Mouse (Mus musculus) T-helper 17 cell (primary cell): ENCODE data around the gene Cabp4.

ENCODE experiments used
- in situ Hi-C, 2 experiments: fragments of 300-600 bp; cut with MboI, MseI; formaldehyde crosslinking; loops; 1 replicate in 1 of 2; 2 replicates in 1 of 2; pipeline ENCODE4 v1.15.1; 2025; ENCODE audit warnings: high pct_unique_total_duplicates in 2 of 2

The Cabp4 gene

GRCm38 (mm10) chr19:4166678-4167476 is 23.0 kb upstream of the Cabp4 start:
- in situ Hi-C loops: no loop called here

GRCm38 (mm10) chr19:4164721-4165120 is 20.9 kb upstream of the Cabp4 start:
- in situ Hi-C loops: no loop called here

- in situ Hi-C loops: no loop called here
Observed at GRCm38 (mm10) chr19:4164100-4164499, 20.3 kb upstream of the Cabp4 start.

GRCm38 (mm10) chr19:4163543-4163887 is 19.7 kb upstream of the Cabp4 start:
- in situ Hi-C loops: no loop called here

- in situ Hi-C loops: no loop called here
Observed at GRCm38 (mm10) chr19:4162646-4163542, 19.1 kb upstream of the Cabp4 start, which contains the start of gene Rps6kb2. Rps6kb2 (minus strand) TSS chr19:4163354.

GRCm38 (mm10) chr19:4159049-4159448 is 15.2 kb upstream of the Cabp4 start:
- in situ Hi-C loops: no loop called here

- in situ Hi-C loops: no loop called here
Observed at GRCm38 (mm10) chr19:4156771-4157170, 12.9 kb upstream of the Cabp4 start.

GRCm38 (mm10) chr19:4156073-4156579 is 12.3 kb upstream of the Cabp4 start:
- in situ Hi-C loops: no loop called here

GRCm38 (mm10) chr19:4155223-4156072 is 11.6 kb upstream of the Cabp4 start:
- in situ Hi-C loops: no loop called here

- in situ Hi-C loops: loop anchor here in 1 of 2 experiments (5.0 kb wide), 1 partner anchor 57 kb away; the partner anchor contains the start of genes Cdk2ap2 and Pitpnm1
Observed at GRCm38 (mm10) chr19:4154437-4155222, 10.8 kb upstream of the Cabp4 start.

GRCm38 (mm10) chr19:4153232-4153654 is 9.4 kb upstream of the Cabp4 start, which contains the start of gene Ptprcap:
Ptprcap (plus strand) TSS chr19:4153604.
- in situ Hi-C loops: loop anchor here in 1 of 2 experiments (5.0 kb wide), 1 partner anchor 56 kb away; the partner anchor contains the start of genes Cdk2ap2 and Pitpnm1

- in situ Hi-C loops: loop anchor here in 1 of 2 experiments (5.0 kb wide), 1 partner anchor 55 kb away; the partner anchor contains the start of genes Cdk2ap2 and Pitpnm1
Observed at GRCm38 (mm10) chr19:4152445-4153231, 8.8 kb upstream of the Cabp4 start.

GRCm38 (mm10) chr19:4151898-4152297 is 8.1 kb upstream of the Cabp4 start:
- in situ Hi-C loops: loop anchor here in 1 of 2 experiments (5.0 kb wide), 1 partner anchor 55 kb away; the partner anchor contains the start of genes Cdk2ap2 and Pitpnm1

- in situ Hi-C loops: loop anchor here in 1 of 2 experiments (5.0 kb wide), 1 partner anchor 54 kb away; the partner anchor contains the start of genes Cdk2ap2 and Pitpnm1
Observed at GRCm38 (mm10) chr19:4151488-4151860, 7.6 kb upstream of the Cabp4 start.

GRCm38 (mm10) chr19:4150567-4151487 is 7.0 kb upstream of the Cabp4 start:
- in situ Hi-C loops: loop anchor here in 1 of 2 experiments (5.0 kb wide), 1 partner anchor 54 kb away; the partner anchor contains the start of genes Cdk2ap2 and Pitpnm1

GRCm38 (mm10) chr19:4149764-4150461 is 6.1 kb upstream of the Cabp4 start:
- in situ Hi-C loops: loop anchor here in 1 of 2 experiments (5.0 kb wide), 1 partner anchor 53 kb away; the partner anchor contains the start of genes Cdk2ap2 and Pitpnm1

GRCm38 (mm10) chr19:4149283-4149682 is 5.5 kb upstream of the Cabp4 start:
- in situ Hi-C loops: no loop called here
